Mouse (Mus musculus) spleen, adult 12 weeks (tissue): ENCODE data around the gene Alox5.
"Not testable (repeated sequence)": the region's sequence is repeated elsewhere in the genome, so short reads cannot be mapped to it uniquely, and the experiment has no call there.

Experiments used
- DNase-seq: peaks from one replicate; pipeline ENCODE4 v3.0.0; 2022; ENCODE audit warnings: low spot score

The Alox5 gene

GRCm38 (mm10) chr6:116460544-116461283 lies at the start of gene Alox5:
TSS of gene Alox5 (minus strand) at chr6:116461178.
- DNase-seq = no peak

GRCm38 (mm10) chr6:116506302-116507003 lies 45.5 kb upstream of the Alox5 start, which contains the start of gene Olfr212:
TSS of gene Olfr212 (plus strand) at chr6:116506516.
- not testable (repeated sequence) for DNase-seq

- DNase-seq = no peak
These were observed 35.0 kb upstream of the Alox5 start for GRCm38 (mm10) chr6:116495960-116496359.

GRCm38 (mm10) chr6:116493742-116494141 lies 32.8 kb upstream of the Alox5 start:
- DNase-seq = no peak

GRCm38 (mm10) chr6:116488791-116489190 lies 27.8 kb upstream of the Alox5 start, which contains the start of gene Olfr211:
TSS of gene Olfr211 (plus strand) at chr6:116489091.
- no peak for DNase-seq

GRCm38 (mm10) chr6:116486833-116487232 lies 25.9 kb upstream of the Alox5 start:
- DNase-seq = no peak

- no peak for DNase-seq
These were observed 24.1 kb upstream of the Alox5 start for GRCm38 (mm10) chr6:116485081-116485480.

- no peak for DNase-seq
These were observed 7.1 kb upstream of the Alox5 start for GRCm38 (mm10) chr6:116468081-116468480.

GRCm38 (mm10) chr6:116459232-116459631 lies 1.7 kb downstream of the Alox5 start:
- DNase-seq = no peak

- no peak for DNase-seq
These were observed 2.2 kb downstream of the Alox5 start for GRCm38 (mm10) chr6:116458728-116459127.

- no peak for DNase-seq
These were observed 4.5 kb downstream of the Alox5 start for GRCm38 (mm10) chr6:116456482-116456881.

- DNase-seq = no peak
These were observed 5.2 kb downstream of the Alox5 start for GRCm38 (mm10) chr6:116455781-116456180.

GRCm38 (mm10) chr6:116440849-116441248 lies 20.1 kb downstream of the Alox5 start:
- DNase-seq = no peak

GRCm38 (mm10) chr6:116440447-116440846 lies 20.5 kb downstream of the Alox5 start:
- DNase-seq = no peak

- DNase-seq = no peak
These were observed 21.4 kb downstream of the Alox5 start for GRCm38 (mm10) chr6:116439531-116439930.

GRCm38 (mm10) chr6:116438864-116439263 lies 22.1 kb downstream of the Alox5 start:
- DNase-seq = no peak

- DNase-seq = no peak
These were observed 32.7 kb downstream of the Alox5 start for GRCm38 (mm10) chr6:116428282-116428681.

- DNase-seq = no peak
These were observed 33.4 kb downstream of the Alox5 start for GRCm38 (mm10) chr6:116427552-116427951.

GRCm38 (mm10) chr6:116423664-116424063 lies 37.3 kb downstream of the Alox5 start:
- DNase-seq = no peak

GRCm38 (mm10) chr6:116422991-116423390 lies 38.0 kb downstream of the Alox5 start:
- DNase-seq = no peak

GRCm38 (mm10) chr6:116420271-116420670 lies 40.7 kb downstream of the Alox5 start:
- DNase-seq = no peak

GRCm38 (mm10) chr6:116419699-116420098 lies 41.3 kb downstream of the Alox5 start:
- no peak for DNase-seq

GRCm38 (mm10) chr6:116418487-116418886 lies 42.5 kb downstream of the Alox5 start:
- DNase-seq = no peak
